Mouse (Mus musculus) liver, embryonic 13.5 days (tissue): Measurements from ENCODE around the gene Mfsd11. TPM values are rescaled to one million over a fixed set of nuclear protein-coding genes. Genes with fewer than 3 reads are reported as not detected.
A peak's percentile ranks its signal among the peaks of the same experiment; 100 is the strongest.

Experiments used
- ATAC-seq: fragments of 200-750 bp; cut with Nextera tagmentation; 2 replicates; pipeline ENCODE4 v1.8.0; 2017; ENCODE audit warnings: low read depth, mild to moderate bottlenecking, moderate number of reproducible peaks, moderate library complexity
- DNase-seq: peaks from one replicate; pipeline ENCODE4 v3.0.0; 2022
- H3K27ac ChIP-seq: fragments of 300-500 bp; sonication (generic); 2 replicates; pipeline ENCODE4 v1.5.1; 2015; ENCODE audit warnings: moderate library complexity, mild to moderate bottlenecking, inconsistent platforms
- H3K27me3 ChIP-seq: fragments of 300-500 bp; sonication (generic); 2 replicates; pipeline ENCODE4 v1.6.1; 2015; ENCODE audit warnings: mild to moderate bottlenecking, inconsistent platforms
- H3K36me3 ChIP-seq: fragments of 300-500 bp; sonication (generic); 2 replicates; pipeline ENCODE4 v1.6.1; 2015; ENCODE audit warnings: mild to moderate bottlenecking, inconsistent platforms
- H3K4me1 ChIP-seq: fragments of 300-500 bp; sonication (generic); replicated peaks from 2 replicates; pipeline ENCODE4 v1.6.1; 2015; ENCODE audit warnings: inconsistent platforms
- H3K4me2 ChIP-seq: fragments of 300-500 bp; sonication (generic); 2 replicates; pipeline ENCODE4 v1.6.1; 2015; ENCODE audit warnings: inconsistent platforms, mild to moderate bottlenecking, moderate library complexity
- H3K4me3 ChIP-seq: fragments of 300-500 bp; sonication (generic); replicated peaks from 2 replicates; pipeline ENCODE4 v1.5.1; 2015; ENCODE audit warnings: mild to moderate bottlenecking, inconsistent platforms
- H3K9ac ChIP-seq: fragments of 300-500 bp; sonication (generic); 2 replicates; pipeline ENCODE4 v1.6.1; 2015; ENCODE audit warnings: mild to moderate bottlenecking, inconsistent platforms
- H3K9me3 ChIP-seq: fragments of 300-500 bp; sonication (generic); replicated peaks from 2 replicates; pipeline ENCODE4 v1.6.1; 2016; ENCODE audit warnings: inconsistent platforms
- WGBS: fragments of 180-500 bp; shearing (Covaris S2); methylation state at CpG from one replicate; pipeline ENCODE4 v1.1.7; 2015; ENCODE audit not compliant: insufficient replicate concordance; 5-methylcytosine and 5-hydroxymethylcytosine counted together
- polyA plus RNA-seq: library from polyadenylated mRNA; unstranded; fragments of >200 nt; fragmentation: Nextera tagmentation; extraction: Ambion mirVana; gene quantifications from 2 replicates; pipeline ENCODE4 v1.2.1, GENCODE M21; 2015

Gene Mfsd11
- polyA plus RNA-seq, 1 experiment from 2014 or later, result 10.4 TPM

- DNase-seq (no peak), ATAC-seq (no peak)
- H3K9ac ChIP-seq, result no peak overlapping the region
- H3K4me3 ChIP-seq, result peak overlapping the region; percentile 51
- no peaks in the 10 kb centered on the region for H3K9me3 ChIP-seq
- H3K36me3 ChIP-seq, result no peaks in the 10 kb centered on the region
- 4% methylated on average over 50 of the region's 58 CpGs for WGBS
- peaks cover 98% of the 10 kb centered on the region for H3K27me3 ChIP-seq
- peak overlapping the region; percentile 72 for H3K4me2 ChIP-seq
- no peak overlapping the region for H3K27ac ChIP-seq
- peaks cover 6% of the 10 kb centered on the region; the same call in 1 of the 2 replicates for H3K4me1 ChIP-seq
Observed at GRCm38 (mm10) chr11:116919186-116920020, 67.2 kb downstream of the Mfsd11 start.

- Histone ChIP-seq H3K4me3 (no peak overlapping the region), H3K4me2 (no peak overlapping the region), H3K9me3 (no peaks in the 10 kb centered on the region), H3K27me3 (peaks cover 95% of the 10 kb centered on the region), H3K4me1 (peaks cover 6% of the 10 kb centered on the region; the same call in 1 of the 2 replicates), H3K27ac (no peak overlapping the region), H3K36me3 (no peaks in the 10 kb centered on the region), H3K9ac (no peak overlapping the region)
- WGBS, result 5% methylated on average over 6 of the region's 6 CpGs
- DNase-seq, result no peak
- no peak for ATAC-seq
Observed at GRCm38 (mm10) chr11:116920746-116921145, 68.5 kb downstream of the Mfsd11 start.

- H3K36me3 ChIP-seq, result no peaks in the 10 kb centered on the region
- no peak overlapping the region for H3K9ac ChIP-seq
- DNase-seq (no peak), ATAC-seq (no peak)
- peaks cover 6% of the 10 kb centered on the region; the same call in 1 of the 2 replicates for H3K4me1 ChIP-seq
- 41% methylated on average over 7 of the region's 7 CpGs for WGBS
- H3K27ac ChIP-seq, result no peak overlapping the region
- H3K9me3 ChIP-seq, result no peaks in the 10 kb centered on the region
- peaks cover 86% of the 10 kb centered on the region for H3K27me3 ChIP-seq
- no peak overlapping the region for H3K4me3 ChIP-seq
- H3K4me2 ChIP-seq, result no peak overlapping the region
Observed at GRCm38 (mm10) chr11:116922058-116922457, 69.8 kb downstream of the Mfsd11 start.

Other genes with a start within 250 kb of the Mfsd11 start
- gene Rhbdf2, start 225.4 kb upstream of the Mfsd11 start, polyA plus RNA-seq, result 5.8 and 6.6 TPM in 2 replicates
- 0.31 and 0.33 TPM in 2 replicates for gene Prcd, start 198.9 kb upstream of the Mfsd11 start, polyA plus RNA-seq
- gene Cygb, start 198.1 kb upstream of the Mfsd11 start, polyA plus RNA-seq, result 0.60 and 0.70 TPM in 2 replicates
- not detected in 2 replicates for gene St6galnac1, start 76.9 kb upstream of the Mfsd11 start, polyA plus RNA-seq
- gene Mxra7, start 24.4 kb upstream of the Mfsd11 start, polyA plus RNA-seq, result 2.0 and 2.5 TPM in 2 replicates
- gene Mettl23, start 9.2 kb upstream of the Mfsd11 start, polyA plus RNA-seq, result 44.2 and 47.0 TPM in 2 replicates
- gene Jmjd6, start 9.0 kb upstream of the Mfsd11 start, polyA plus RNA-seq, result 38.1 and 40.1 TPM in 2 replicates
- 543 and 573 TPM in 2 replicates for gene Srsf2, start 654 bp downstream of the Mfsd11 start, polyA plus RNA-seq
- gene Mgat5b, start 66.4 kb downstream of the Mfsd11 start, polyA plus RNA-seq, result 0.06 TPM in 1 of 2 replicates, not detected in the other